Mouse (Mus musculus): ENCODE measurements around the gene Krtap6-5. TPM values are rescaled to one million over a fixed set of nuclear protein-coding genes. Genes with fewer than 3 reads are reported as not detected.
"Not testable (repeated sequence)": the region's sequence is repeated elsewhere in the genome, so short reads cannot be mapped to it uniquely, and the experiment has no call there.

The Krtap6-5 gene
- not detected for total RNA-seq (2021)
- long read RNA-seq, experiment 1 = 0 reads
- long read RNA-seq, experiment 2 = 0 reads

DNA sequence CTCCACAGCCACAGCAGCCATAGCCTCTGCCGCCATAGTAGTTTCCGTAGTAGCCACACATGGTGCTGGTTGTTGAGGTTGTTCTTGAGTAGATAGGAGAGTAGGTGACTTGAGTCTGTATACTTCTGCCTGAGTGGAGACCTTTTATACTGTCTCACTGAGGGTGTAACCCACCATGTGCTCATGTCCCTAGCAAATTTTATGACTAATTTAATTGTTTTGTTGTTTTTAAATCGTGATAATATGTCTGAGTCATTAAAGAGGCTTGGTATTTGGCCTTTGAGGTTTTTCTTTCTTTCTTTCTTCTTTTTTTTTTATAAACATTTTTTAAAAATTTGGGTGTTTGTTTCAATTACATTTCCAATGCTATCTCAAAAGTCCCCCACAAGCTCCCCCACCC is at the start of gene Krtap6-5:
Gene Krtap6-5 (minus strand): TSS at position 101 of the 400 bp plus-strand sequence.
- DNase-seq = no peak

DNA sequence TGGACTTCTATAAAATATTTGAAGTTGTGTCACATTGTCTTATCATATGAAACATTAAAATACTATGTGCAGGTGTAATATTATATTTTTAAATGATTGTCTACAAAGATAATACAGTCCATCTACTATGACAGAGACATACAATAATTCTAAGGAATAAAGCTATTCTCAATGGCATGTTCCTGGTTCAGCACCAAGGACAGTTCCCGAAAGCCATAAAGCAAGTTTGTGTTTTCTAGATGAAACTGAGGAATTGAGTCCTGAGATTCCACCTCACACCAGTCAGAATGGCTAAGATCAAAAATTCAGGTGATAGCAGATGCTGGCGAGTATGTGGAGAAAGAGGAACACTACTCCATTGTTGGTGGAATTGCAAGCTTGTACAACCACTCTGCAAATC is 23.4 kb upstream of the Krtap6-5 start:
- not testable (repeated sequence) for DNase-seq

DNA sequence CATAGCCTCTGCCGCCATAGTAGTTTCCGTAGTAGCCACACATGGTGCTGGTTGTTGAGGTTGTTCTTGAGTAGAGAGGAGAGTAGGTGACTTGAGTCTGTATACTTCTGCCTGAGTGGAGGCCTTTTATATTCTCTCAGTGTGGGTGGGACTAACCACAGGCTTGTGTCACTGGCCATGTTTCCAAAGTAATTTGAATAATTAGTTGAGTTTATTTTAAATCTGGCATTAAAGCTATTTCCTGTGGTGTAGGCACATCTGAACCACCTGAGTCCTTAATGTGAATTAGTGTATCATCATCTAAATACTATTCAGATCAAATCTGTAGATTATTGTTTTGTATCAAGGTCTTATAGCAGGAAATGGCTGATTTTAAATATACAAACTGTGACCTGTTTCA is 16.2 kb upstream of the Krtap6-5 start, which contains the start of gene 1110025L11Rik:
Gene 1110025L11Rik (minus strand): TSS at position 101 of the 400 bp plus-strand sequence.
- not testable (repeated sequence) for DNase-seq

DNA sequence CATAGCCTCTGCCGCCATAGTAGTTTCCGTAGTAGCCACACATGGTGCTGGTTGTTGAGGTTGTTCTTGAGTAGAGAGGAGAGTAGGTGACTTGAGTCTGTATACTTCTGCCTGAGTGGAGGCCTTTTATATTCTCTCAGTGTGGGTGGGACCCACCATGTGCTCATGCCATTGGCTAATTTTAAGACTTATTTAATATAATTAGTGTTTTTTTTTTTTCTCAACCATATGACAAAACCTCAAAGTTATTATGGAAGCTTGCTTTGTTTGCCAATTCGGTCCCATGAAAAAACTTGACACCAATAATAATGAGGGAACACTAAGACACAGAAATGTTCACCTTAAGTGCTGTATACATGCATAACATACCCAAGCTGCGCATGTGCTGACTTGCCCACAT is 6.3 kb downstream of the Krtap6-5 start, which contains the start of gene Gm10228:
Gene Gm10228 (minus strand): TSS at position 101 of the 400 bp plus-strand sequence.
- DNase-seq = not testable (repeated sequence)

DNA sequence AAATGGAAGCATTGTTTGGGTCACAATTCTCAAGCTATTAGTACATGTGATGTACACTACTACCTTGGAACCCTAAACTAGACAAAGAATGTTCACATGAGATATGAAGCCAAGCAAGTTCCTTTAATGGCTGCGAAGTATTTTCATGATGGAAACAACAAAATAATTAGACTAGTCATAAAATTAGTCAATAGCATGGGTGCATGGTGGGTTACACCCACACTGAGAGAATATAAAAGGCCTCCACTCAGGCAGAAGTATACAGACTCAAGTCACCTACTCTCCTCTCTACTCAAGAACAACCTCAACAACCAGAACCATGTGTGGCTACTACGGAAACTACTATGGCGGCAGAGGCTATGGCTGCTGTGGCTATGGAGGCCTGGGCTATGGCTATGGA is 16.3 kb downstream of the Krtap6-5 start, which contains the start of gene Krtap6-1:
Gene Krtap6-1 (plus strand): TSS at position 301 of the 400 bp plus-strand sequence.
- DNase-seq = not testable (repeated sequence)

DNA sequence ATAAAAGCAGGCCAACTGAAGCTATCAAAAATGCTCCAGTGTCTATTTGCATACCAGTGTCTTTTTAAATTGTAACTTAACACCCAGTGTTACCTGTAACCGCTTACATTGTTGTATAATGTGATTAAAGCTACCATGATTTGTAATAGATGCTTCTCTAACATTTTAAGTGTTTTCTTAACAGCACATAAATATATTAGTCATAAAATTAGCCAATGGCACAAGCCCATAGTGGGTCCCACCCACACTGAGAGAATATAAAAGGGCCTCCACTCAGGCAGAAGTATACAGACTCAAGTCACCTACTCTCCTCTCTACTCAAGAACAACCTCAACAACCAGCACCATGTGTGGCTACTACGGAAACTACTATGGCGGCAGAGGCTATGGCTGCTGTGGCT is 32.7 kb downstream of the Krtap6-5 start, which contains the start of gene Gm10229:
Gene Gm10229 (plus strand): TSS at position 301 of the 400 bp plus-strand sequence.
- DNase-seq = not testable (repeated sequence)

DNA sequence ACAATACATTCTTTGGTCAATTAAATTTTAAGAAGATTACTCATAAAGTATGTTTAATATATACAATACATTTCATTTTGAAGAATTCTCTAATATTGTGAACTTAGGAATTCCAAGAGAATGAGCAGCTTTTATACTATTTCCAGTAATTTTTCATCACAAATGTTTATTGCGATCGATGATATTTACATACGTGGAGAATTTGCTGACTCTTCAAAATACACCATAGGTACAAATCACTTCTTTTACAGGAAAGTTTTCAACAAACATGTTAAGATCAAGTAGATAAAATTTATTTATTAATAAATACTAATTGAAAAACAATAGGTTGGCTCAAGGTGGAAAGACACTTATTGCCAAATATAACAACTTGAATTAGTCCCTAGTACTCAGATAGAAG is 33.7 kb downstream of the Krtap6-5 start:
- no peak for DNase-seq

DNA sequence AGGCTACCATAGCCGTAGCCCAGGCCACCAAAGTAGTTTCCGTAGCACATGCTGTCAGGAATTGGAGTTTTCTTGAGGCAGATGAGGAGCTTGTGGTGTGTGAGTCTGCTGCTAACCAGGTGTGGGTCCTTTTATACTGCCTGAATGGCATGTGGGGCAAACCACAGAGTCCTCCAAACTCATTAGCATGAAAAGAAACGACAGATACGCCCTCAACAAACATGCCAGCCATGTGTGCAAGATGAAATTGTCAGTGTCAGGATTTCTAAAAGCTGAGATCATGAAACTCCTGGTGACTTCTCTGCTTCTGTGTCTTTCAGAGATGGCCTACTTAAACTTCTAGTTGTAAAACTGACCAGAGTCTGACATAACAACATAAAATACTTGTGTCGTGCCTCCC is 37.0 kb downstream of the Krtap6-5 start, which contains the start of gene Krtap22-2:
Gene Krtap22-2 (minus strand): TSS at position 101 of the 400 bp plus-strand sequence.
- no peak for DNase-seq

Other genes starting within 250 kb of the Krtap6-5 start
- not detected for gene Gm20741, start 235.7 kb downstream of the Krtap6-5 start, total RNA-seq (2021)
- not detected for gene Krtap15, start 227.7 kb downstream of the Krtap6-5 start, total RNA-seq (2021)
- gene Krtap14, start 221.7 kb downstream of the Krtap6-5 start, total RNA-seq (2021) = not detected
- gene Krtap19-1, start 178.5 kb downstream of the Krtap6-5 start, total RNA-seq (2021) = not detected
- not detected for gene Krtap19-2, start 173.6 kb downstream of the Krtap6-5 start, total RNA-seq (2021)
- not detected for gene Krtap19-3, start 169.8 kb downstream of the Krtap6-5 start, total RNA-seq (2021)
- gene Krtap19-4, start 162.8 kb downstream of the Krtap6-5 start, total RNA-seq (2021) = not detected
- not detected for gene Krtap19-5, start 151.4 kb downstream of the Krtap6-5 start, total RNA-seq (2021)
- gene Krtap19-9b, start 115.6 kb downstream of the Krtap6-5 start, total RNA-seq (2021) = not detected
- not detected for gene Krtap16-3, start 85.0 kb downstream of the Krtap6-5 start, total RNA-seq (2021)
- gene Krtap22-2, start 37.1 kb downstream of the Krtap6-5 start, total RNA-seq (2021) = not detected
- gene Gm10229, start 32.6 kb downstream of the Krtap6-5 start, total RNA-seq (2021) = not detected
- not detected for gene Krtap6-1, start 16.2 kb downstream of the Krtap6-5 start, total RNA-seq (2021)
- gene Gm10228, start 6.4 kb downstream of the Krtap6-5 start, total RNA-seq (2021) = not detected
- not detected for gene 1110025L11Rik, start 16.1 kb upstream of the Krtap6-5 start, total RNA-seq (2021)
- gene Krtap6-3, start 36.1 kb upstream of the Krtap6-5 start, total RNA-seq (2021) = not detected
- not detected for gene Gm6358, start 93.0 kb upstream of the Krtap6-5 start, total RNA-seq (2021)
- not detected for gene Gm10061, start 103.2 kb upstream of the Krtap6-5 start, total RNA-seq (2021)
- gene Gm9789, start 110.1 kb upstream of the Krtap6-5 start, total RNA-seq (2021) = not detected
- gene Gm7735, start 121.6 kb upstream of the Krtap6-5 start, total RNA-seq (2021) = not detected
- gene 1110057P08Rik, start 126.9 kb upstream of the Krtap6-5 start, total RNA-seq (2021) = not detected
- gene Krtap20-2, start 158.0 kb upstream of the Krtap6-5 start, total RNA-seq (2021) = not detected